Mouse (Mus musculus) hindbrain, embryonic 13.5 days (tissue): ENCODE measurements around the gene Dus4l. TPM values are rescaled to one million over a fixed set of nuclear protein-coding genes. Genes with fewer than 3 reads are reported as not detected.

Experiments
- ATAC-seq: fragments of 200-750 bp; cut with Nextera tagmentation; 2 replicates; pipeline ENCODE4 v1.8.0; 2017; ENCODE audit warnings: moderate TSS enrichment; ENCODE audit not compliant: low FRiP score
- H3K27ac ChIP-seq: fragments of 300-500 bp; sonication (generic); 2 replicates; pipeline ENCODE4 v1.5.1; 2015; ENCODE audit warnings: inconsistent platforms, mild to moderate bottlenecking, moderate library complexity
- H3K27me3 ChIP-seq: fragments of 300-500 bp; sonication (generic); 2 replicates; pipeline ENCODE4 v1.6.1; 2015; ENCODE audit warnings: mild to moderate bottlenecking, inconsistent platforms
- H3K36me3 ChIP-seq: fragments of 300-500 bp; sonication (generic); 2 replicates; pipeline ENCODE4 v1.6.1; 2015; ENCODE audit warnings: mild to moderate bottlenecking, inconsistent platforms
- H3K4me1 ChIP-seq: fragments of 300-500 bp; sonication (generic); replicated peaks from 2 replicates; pipeline ENCODE4 v1.6.1; 2015; ENCODE audit warnings: inconsistent platforms
- H3K4me2 ChIP-seq: fragments of 300-500 bp; sonication (generic); 2 replicates; pipeline ENCODE4 v1.6.1; 2015; ENCODE audit warnings: inconsistent platforms, mild to moderate bottlenecking, moderate library complexity
- H3K4me3 ChIP-seq: fragments of 300-500 bp; sonication (generic); 2 replicates; pipeline ENCODE4 v1.5.1; 2015; ENCODE audit warnings: mild to moderate bottlenecking, inconsistent platforms
- H3K9ac ChIP-seq: fragments of 300-500 bp; sonication (generic); 2 replicates; pipeline ENCODE4 v1.6.1; 2015; ENCODE audit warnings: mild to moderate bottlenecking, inconsistent platforms
- H3K9me3 ChIP-seq: fragments of 300-500 bp; sonication (generic); 2 replicates; pipeline ENCODE4 v1.6.1; 2016; ENCODE audit warnings: inconsistent platforms
- WGBS: fragments of 180-500 bp; shearing (Covaris S2); methylation state at CpG from one replicate; pipeline ENCODE4 v1.1.7; 2015; 5-methylcytosine and 5-hydroxymethylcytosine counted together
- polyA plus RNA-seq: library from polyadenylated mRNA; unstranded; fragments of >200 nt; fragmentation: Nextera tagmentation; extraction: Ambion mirVana; gene quantifications from 2 replicates; pipeline ENCODE4 v1.2.1, GENCODE M21; 2015

Gene Dus4l
- polyA plus RNA-seq, result 6.6 and 6.9 TPM in 2 replicates

- H3K4me1 ChIP-seq, result peaks cover 4% of the 10 kb centered on the region
- under 1% methylated on average over 47 of the region's 47 CpGs for WGBS
Measured at GRCm38 (mm10) chr12:31654197-31654964, at the start of gene Dus4l, which contains the start of gene Cog5. Dus4l (minus strand) TSS chr12:31654826. Cog5 (plus strand) TSS chr12:31654869.

GRCm38 (mm10) chr12:31703904-31704303 lies 49.3 kb upstream of the Dus4l start:
- Histone ChIP-seq H3K27ac (no peak overlapping the region), H3K4me2 (no peak overlapping the region), H3K27me3 (no peaks in the 10 kb centered on the region), H3K36me3 (no peaks in the 10 kb centered on the region), H3K9ac (no peak overlapping the region), H3K9me3 (no peaks in the 10 kb centered on the region), H3K4me1 (peaks cover 3% of the 10 kb centered on the region), H3K4me3 (no peak overlapping the region)
- ATAC-seq, result no peak
- 74% methylated on average over 6 of the region's 6 CpGs for WGBS

More at GRCm38 (mm10) chr12:31654197-31654964, at the start of gene Dus4l, which contains the start of gene Cog5:
- H3K27me3 ChIP-seq, result no peaks in the 10 kb centered on the region
- peak within 1 kb of the TSS; percentile 77 for H3K27ac ChIP-seq
- H3K9ac ChIP-seq, result peak within 1 kb of the TSS; percentile 85
- ATAC-seq, result peak; percentile 97
- no peaks in the 10 kb centered on the region for H3K36me3 ChIP-seq
- peak within 1 kb of the TSS; percentile 80 for H3K4me2 ChIP-seq
- H3K4me3 ChIP-seq, result peak within 1 kb of the TSS; percentile 89
- H3K9me3 ChIP-seq, result no peaks in the 10 kb centered on the region

DNA sequence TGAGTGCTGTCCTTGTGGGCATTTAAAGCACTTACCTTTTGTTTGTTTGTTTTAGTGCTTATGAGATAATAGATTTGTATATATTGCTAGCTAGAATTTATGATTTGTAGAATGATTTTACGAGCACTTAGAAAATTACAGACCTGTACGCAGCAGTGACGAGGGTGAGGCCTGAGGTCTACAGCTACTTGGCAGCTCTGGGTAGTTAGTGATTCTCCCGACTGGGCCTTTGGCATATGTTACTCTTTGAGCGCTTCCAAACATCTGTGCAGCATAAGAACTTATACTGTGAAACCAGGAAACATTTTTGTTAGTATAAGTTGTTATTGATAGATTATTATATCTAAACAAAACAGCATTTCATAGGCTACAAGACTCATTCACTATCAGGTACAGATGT lies 46.8 kb upstream of the Dus4l start:
- Histone ChIP-seq H3K27ac (no peak overlapping the region), H3K4me2 (no peak overlapping the region), H3K9me3 (no peaks in the 10 kb centered on the region), H3K4me1 (0 out of 2 replicates have a peak, but pooled peaks cover 2% of the 10 kb centered on the region), H3K9ac (no peak overlapping the region), H3K4me3 (no peak overlapping the region), H3K27me3 (no peaks in the 10 kb centered on the region), H3K36me3 (peaks cover 9% of the 10 kb centered on the region)
- no peak for ATAC-seq
- 80% methylated on average over 5 of the region's 5 CpGs for WGBS

DNA sequence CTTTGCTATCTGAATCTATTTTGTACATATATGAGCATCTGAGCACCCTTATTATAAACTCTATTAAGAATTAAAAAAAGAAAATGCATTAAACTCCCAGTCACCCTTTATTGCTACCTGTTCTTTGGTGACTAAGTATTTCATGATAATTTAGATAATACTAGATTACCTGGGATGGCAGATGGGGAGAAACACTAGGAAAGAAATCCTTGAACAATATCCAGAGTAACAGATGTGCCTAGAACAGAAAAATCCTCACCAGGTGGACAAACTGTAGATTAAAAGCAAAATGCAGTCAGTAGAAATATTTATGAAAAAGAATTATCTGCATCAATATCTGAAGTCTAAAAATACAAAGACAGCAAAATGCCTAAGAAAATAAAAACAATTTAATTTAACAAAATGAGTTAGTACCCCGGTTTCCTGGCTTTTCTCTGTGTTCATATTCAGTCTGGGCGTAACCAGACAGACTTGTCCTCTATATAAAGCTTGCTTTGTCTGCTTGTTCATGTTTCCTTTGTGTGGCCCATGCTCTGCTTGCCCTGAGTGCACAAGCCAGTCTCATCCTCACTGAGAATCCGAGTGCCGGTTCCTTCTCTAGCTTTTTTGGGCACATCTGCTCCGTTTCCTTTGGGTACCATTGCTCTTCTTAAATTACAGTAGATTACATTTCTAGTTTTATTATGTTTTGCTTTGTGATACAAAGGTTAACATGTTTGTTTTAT lies 46.2 kb upstream of the Dus4l start:
- Histone ChIP-seq H3K9me3 (no peaks in the 10 kb centered on the region), H3K9ac (no peak overlapping the region), H3K4me2 (no peak overlapping the region), H3K36me3 (peaks cover 9% of the 10 kb centered on the region), H3K4me1 (0 out of 2 replicates have a peak, but pooled peaks cover 2% of the 10 kb centered on the region), H3K4me3 (no peak overlapping the region), H3K27me3 (no peaks in the 10 kb centered on the region), H3K27ac (no peak overlapping the region)
- WGBS, result 43% methylated on average over 5 of the region's 5 CpGs
- no peak for ATAC-seq

DNA sequence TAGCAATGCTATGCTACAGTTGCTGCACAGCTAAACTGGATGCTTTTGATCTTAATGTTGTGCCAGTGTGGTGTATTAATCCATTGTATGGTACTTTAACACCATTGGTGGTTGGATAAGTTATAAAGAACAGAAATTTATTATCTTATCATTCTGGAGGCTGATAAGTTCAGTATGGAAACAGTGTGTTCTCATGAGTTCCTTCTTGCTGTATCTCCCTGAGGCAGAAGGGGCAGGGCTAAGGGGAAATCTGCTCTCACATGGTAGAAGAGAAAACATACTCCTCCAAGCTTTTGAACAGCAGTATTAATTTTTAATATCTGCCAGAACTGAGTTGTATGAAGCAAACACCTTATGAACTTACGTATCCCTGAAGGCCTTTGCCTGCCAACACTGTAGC lies 38.7 kb upstream of the Dus4l start:
- no peak overlapping the region for H3K4me3 ChIP-seq
- no peaks in the 10 kb centered on the region for H3K4me1 ChIP-seq
- H3K36me3 ChIP-seq, result peaks cover 12% of the 10 kb centered on the region
- H3K27ac ChIP-seq, result no peak overlapping the region
- H3K9ac ChIP-seq, result no peak overlapping the region
- H3K9me3 ChIP-seq, result no peaks in the 10 kb centered on the region
- H3K27me3 ChIP-seq, result no peaks in the 10 kb centered on the region
- ATAC-seq, result no peak
- H3K4me2 ChIP-seq, result no peak overlapping the region
- WGBS, result 93% methylated on average over 1 of the region's 1 CpGs

DNA sequence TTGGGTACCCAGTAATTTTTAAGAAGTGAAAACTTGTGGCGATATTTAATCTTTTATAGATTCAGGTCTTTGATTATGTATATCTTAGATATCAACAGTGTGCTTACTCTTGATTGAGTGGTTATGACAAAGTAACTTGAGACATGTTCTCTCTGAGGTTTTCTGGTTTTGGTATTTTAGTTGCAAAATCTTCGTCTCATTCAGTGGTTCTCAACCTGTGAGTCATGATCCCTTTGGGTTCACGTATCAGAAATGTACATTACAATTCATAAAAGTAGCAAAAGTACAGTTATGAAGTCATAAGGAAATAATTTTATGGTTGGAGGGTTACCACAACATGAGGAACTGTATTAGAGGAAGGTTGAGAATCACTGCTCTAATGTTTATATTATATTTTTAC lies 32.1 kb upstream of the Dus4l start:
- Histone ChIP-seq H3K27me3 (no peaks in the 10 kb centered on the region), H3K36me3 (peaks cover 11% of the 10 kb centered on the region), H3K9me3 (no peaks in the 10 kb centered on the region), H3K4me2 (no peak overlapping the region), H3K9ac (no peak overlapping the region), H3K4me3 (no peak overlapping the region), H3K4me1 (no peaks in the 10 kb centered on the region), H3K27ac (no peak overlapping the region)
- no peak for ATAC-seq
- 93% methylated on average over 3 of the region's 3 CpGs for WGBS

DNA sequence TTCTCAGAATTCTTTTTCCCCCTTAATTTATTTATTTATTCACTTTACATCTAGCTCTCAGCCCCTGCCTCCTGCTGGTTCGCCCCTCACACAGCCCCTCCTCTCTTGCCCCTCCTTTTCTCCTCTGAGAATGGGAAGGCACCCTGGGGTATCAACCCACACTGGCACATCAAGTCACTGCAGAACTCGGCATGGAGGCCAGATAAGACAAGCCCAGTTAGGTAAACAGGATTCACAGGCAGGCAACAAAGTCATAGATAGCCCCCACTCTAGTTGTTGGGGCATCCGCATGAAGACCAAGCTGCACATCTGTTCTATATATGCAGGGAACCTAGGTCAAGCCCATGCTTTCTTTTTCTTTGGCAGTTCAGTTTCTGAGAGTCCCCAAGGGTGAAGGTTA lies 12.6 kb upstream of the Dus4l start:
- Histone ChIP-seq H3K4me3 (no peak overlapping the region), H3K9me3 (no peaks in the 10 kb centered on the region), H3K27ac (no peak overlapping the region), H3K4me1 (no peaks in the 10 kb centered on the region), H3K9ac (no peak overlapping the region), H3K36me3 (peaks cover 43% of the 10 kb centered on the region), H3K27me3 (no peaks in the 10 kb centered on the region), H3K4me2 (no peak overlapping the region)
- no peak for ATAC-seq
- WGBS, result 57% methylated on average over 3 of the region's 3 CpGs

DNA sequence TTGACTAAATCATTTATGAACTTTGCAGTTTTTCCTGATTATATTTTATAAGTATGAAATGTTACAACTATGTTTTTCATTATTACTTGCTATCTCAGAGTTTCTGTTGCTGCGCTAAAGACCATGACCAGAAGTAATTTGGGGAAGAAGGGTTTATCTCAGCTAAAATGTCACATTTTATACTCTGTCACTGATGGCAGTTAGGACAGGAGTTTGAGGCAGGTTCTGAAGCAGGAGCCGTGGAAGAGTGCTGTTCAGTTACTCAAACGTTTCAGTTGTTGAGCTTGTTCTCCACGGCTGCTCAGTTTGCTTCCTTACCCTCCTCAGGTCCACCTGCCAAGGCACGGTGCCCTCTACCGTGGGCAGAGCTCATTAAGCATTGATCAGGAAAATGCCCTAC lies 11.4 kb upstream of the Dus4l start:
- no peak for ATAC-seq
- peaks cover 40% of the 10 kb centered on the region for H3K36me3 ChIP-seq
- 75% methylated on average over 6 of the region's 6 CpGs for WGBS
- no peak overlapping the region for H3K4me2 ChIP-seq
- no peak overlapping the region for H3K4me3 ChIP-seq
- H3K9ac ChIP-seq, result no peak overlapping the region
- H3K9me3 ChIP-seq, result no peaks in the 10 kb centered on the region
- H3K4me1 ChIP-seq, result no peaks in the 10 kb centered on the region
- H3K27ac ChIP-seq, result no peak overlapping the region
- no peaks in the 10 kb centered on the region for H3K27me3 ChIP-seq

GRCm38 (mm10) chr12:31656841-31657240 lies 2.2 kb upstream of the Dus4l start:
- Histone ChIP-seq H3K27ac (no peak overlapping the region), H3K4me1 (peaks cover 4% of the 10 kb centered on the region), H3K9ac (no peak overlapping the region), H3K4me3 (no peak overlapping the region), H3K4me2 (no peak overlapping the region), H3K9me3 (no peaks in the 10 kb centered on the region), H3K27me3 (no peaks in the 10 kb centered on the region), H3K36me3 (0 out of 2 replicates have a peak, but pooled peaks cover under 1% of the 10 kb centered on the region)
- 100% methylated on average over 2 of the region's 2 CpGs for WGBS
- no peak for ATAC-seq

- H3K27ac ChIP-seq, result peak overlapping the region; percentile 77
- no peaks in the 10 kb centered on the region for H3K9me3 ChIP-seq
- whole genome bisulfite sequencing, result under 1% methylated on average over 29 of the region's 29 CpGs
- H3K4me1 ChIP-seq, result peaks cover 4% of the 10 kb centered on the region
- peak overlapping the region; percentile 85 for H3K9ac ChIP-seq
- H3K4me3 ChIP-seq, result peak overlapping the region; percentile 89
- peak overlapping the region; percentile 80 for H3K4me2 ChIP-seq
- no peaks in the 10 kb centered on the region for H3K36me3 ChIP-seq
- no peaks in the 10 kb centered on the region for H3K27me3 ChIP-seq
- peak; percentile 81 for ATAC-seq
Measured at GRCm38 (mm10) chr12:31654965-31655477, 395 bp upstream of the Dus4l start.

DNA sequence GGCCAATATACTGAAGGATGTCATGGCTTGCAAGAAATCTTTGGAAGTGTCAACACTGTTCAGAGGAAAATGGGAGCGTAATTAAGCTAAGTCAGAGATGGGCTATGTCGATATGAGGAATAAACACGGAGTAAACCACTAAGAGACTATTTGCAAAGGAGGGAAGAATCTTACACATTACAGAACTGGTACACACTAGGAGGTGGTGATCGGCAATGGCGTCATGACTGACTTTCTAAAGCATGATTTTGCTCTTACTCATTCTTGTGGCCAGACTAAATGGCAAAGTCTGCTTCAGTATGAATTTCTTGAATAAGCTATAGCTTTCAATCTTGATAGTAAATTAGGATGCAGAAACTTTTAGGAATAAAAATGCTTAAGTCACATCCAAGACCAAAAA lies 1.0 kb downstream of the Dus4l start:
- Histone ChIP-seq H3K4me3 (no peak overlapping the region), H3K4me1 (peaks cover 4% of the 10 kb centered on the region), H3K4me2 (peak overlapping the region; percentile 57; the same call in 1 of the 2 replicates), H3K36me3 (no peaks in the 10 kb centered on the region), H3K9ac (no peak overlapping the region), H3K27me3 (no peaks in the 10 kb centered on the region), H3K9me3 (no peaks in the 10 kb centered on the region), H3K27ac (no peak overlapping the region)
- 77% methylated on average over 5 of the region's 5 CpGs for WGBS
- ATAC-seq, result no peak

- H3K27me3 ChIP-seq, result no peaks in the 10 kb centered on the region
- peak overlapping the region; percentile 71; the same call in 1 of the 2 replicates for H3K4me2 ChIP-seq
- no peak for ATAC-seq
- 84% methylated on average over 3 of the region's 3 CpGs for WGBS
- H3K4me3 ChIP-seq, result no peak overlapping the region
- 0 out of 2 replicates have a peak, but pooled peaks cover 2% of the 10 kb centered on the region for H3K36me3 ChIP-seq
- no peaks in the 10 kb centered on the region; the same call in 1 of the 2 replicates for H3K4me1 ChIP-seq
- no peaks in the 10 kb centered on the region for H3K9me3 ChIP-seq
- no peak overlapping the region for H3K9ac ChIP-seq
- H3K27ac ChIP-seq, result no peak overlapping the region
Measured at GRCm38 (mm10) chr12:31635240-31635607, 19.4 kb downstream of the Dus4l start.
